Mouse (Mus musculus) limb, embryonic 10.5 days (tissue): ENCODE measurements around the gene Stat6. TPM values are rescaled to one million over a fixed set of nuclear protein-coding genes. Genes with fewer than 3 reads are reported as not detected.

Experiments
- DNase-seq: peaks from one replicate; pipeline ENCODE4 v3.0.0-alpha.2; 2017; ENCODE audit warnings: low spot score
- H3K27ac ChIP-seq: fragments of 300-500 bp; sonication (generic); 2 replicates; pipeline ENCODE4 v1.5.1; 2016; ENCODE audit warnings: mild to moderate bottlenecking
- H3K27me3 ChIP-seq: fragments of 300-500 bp; sonication (generic); 2 replicates; pipeline ENCODE4 v1.6.1; 2016; ENCODE audit warnings: low read depth, mild to moderate bottlenecking; ENCODE audit not compliant: poor library complexity, severe bottlenecking
- H3K36me3 ChIP-seq: fragments of 300-500 bp; sonication (generic); 2 replicates; pipeline ENCODE4 v1.6.1; 2016; ENCODE audit warnings: mild to moderate bottlenecking, moderate library complexity
- H3K4me1 ChIP-seq: fragments of 300-500 bp; sonication (generic); 2 replicates; pipeline ENCODE4 v1.6.1; 2016
- H3K4me3 ChIP-seq: fragments of 300-500 bp; sonication (generic); 2 replicates; pipeline ENCODE4 v1.5.1; 2016; ENCODE audit warnings: mild to moderate bottlenecking, moderate library complexity
- H3K9me3 ChIP-seq: fragments of 300-500 bp; sonication (generic); replicated peaks from 2 replicates; pipeline ENCODE4 v1.6.1; 2016; ENCODE audit warnings: mild to moderate bottlenecking
- WGBS: fragments of 180-500 bp; shearing (Covaris S2); methylation state at CpG from one replicate; pipeline ENCODE4 v1.1.7; 2016; 5-methylcytosine and 5-hydroxymethylcytosine counted together
- polyA plus RNA-seq: library from polyadenylated mRNA; unstranded; fragments of >200 nt; fragmentation: Nextera tagmentation; extraction: Ambion mirVana; gene quantifications from 2 replicates; pipeline ENCODE4 v1.2.1, GENCODE M21; 2016

The Stat6 gene
- polyA plus RNA-seq, 1 experiment from 2014 or later: 9.7 TPM

DNA sequence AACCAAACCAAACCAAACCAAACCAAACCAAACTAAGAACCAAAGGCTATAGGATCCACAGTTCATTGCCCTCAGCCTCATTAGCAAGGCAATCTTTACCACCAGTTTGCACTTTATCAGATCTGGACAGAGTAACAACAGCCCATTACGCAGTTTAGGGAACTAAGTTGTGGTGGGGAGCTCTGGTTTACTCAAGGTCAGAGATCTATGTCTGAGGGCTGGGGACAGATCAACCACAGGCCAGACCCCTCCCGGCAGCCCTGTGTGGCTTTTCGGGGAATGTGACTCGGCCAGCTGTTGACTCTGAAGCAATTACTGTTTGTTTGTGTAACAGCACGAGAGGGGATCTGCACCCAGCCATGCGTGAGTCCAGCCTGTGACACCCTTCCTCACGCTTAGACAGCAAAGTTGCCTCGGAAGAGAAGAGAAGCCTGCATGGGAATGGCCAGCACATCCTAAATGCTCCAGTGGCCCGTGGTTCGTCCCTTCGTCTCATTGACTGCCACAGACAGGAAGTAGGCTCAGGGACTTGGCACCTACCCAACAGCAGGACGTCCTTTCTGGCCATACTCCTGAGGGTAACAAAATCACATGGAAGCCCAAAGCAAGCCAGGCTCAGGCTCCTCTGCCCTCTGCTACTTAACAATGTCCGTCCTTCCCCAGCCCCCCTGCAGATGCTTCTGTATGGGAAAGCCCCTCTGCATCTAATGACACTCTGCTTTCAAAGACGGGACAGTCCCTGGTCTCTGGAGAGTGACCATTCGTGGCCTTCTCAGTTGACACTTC lies 38.1 kb upstream of the Stat6 start:
- Histone ChIP-seq H3K4me3 (no peak overlapping the region), H3K9me3 (no peaks in the 10 kb centered on the region), H3K36me3 (peaks cover 98% of the 10 kb centered on the region), H3K4me1 (peaks cover 57% of the 10 kb centered on the region), H3K27me3 (no peaks in the 10 kb centered on the region), H3K27ac (0 out of 2 replicates have a peak overlapping the region, but pooled peaks have one; percentile 16)
- 47% methylated on average over 15 of the region's 15 CpGs for WGBS
- no peak for DNase-seq

DNA sequence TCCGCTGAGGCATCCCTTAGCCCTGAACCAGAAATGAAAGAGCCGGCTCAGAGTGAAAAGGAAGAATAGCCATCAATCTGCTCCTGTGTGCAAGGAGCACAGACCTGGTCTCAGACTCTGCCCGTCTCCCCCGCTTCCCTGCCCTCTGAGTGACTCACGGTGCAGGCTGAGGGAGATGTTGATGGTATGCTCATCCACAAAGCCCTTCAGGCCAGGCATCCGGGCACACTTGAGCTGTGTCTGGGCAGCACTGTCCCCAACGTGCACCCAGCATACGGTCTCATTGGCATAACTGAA lies 37.6 kb upstream of the Stat6 start:
- H3K4me1 ChIP-seq: peaks cover 55% of the 10 kb centered on the region
- H3K9me3 ChIP-seq: no peaks in the 10 kb centered on the region
- no peaks in the 10 kb centered on the region for H3K27me3 ChIP-seq
- DNase-seq: no peak
- 0 out of 2 replicates have a peak overlapping the region, but pooled peaks have one; percentile 16 for H3K27ac ChIP-seq
- 78% methylated on average over 8 of the region's 8 CpGs for WGBS
- peaks cover 98% of the 10 kb centered on the region for H3K36me3 ChIP-seq
- H3K4me3 ChIP-seq: no peak overlapping the region

DNA sequence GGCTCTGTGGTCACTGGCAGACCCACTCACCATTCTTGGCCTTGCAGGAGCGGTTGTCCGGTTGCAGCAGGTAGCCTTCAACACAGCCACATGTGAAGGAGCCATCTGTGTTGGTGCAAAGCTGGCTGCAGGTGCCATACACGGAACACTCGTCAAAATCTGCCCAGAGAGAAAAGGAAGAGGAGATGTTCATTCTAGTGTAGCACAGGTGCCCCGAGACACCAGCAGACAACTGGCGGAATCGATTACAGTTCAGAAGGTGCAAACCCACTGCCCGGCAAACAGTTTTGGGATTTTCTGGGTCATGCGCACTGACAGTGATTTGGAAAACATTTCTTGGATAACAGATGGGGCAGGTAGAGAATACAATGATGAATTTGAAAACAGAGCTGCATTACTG lies 37.0 kb upstream of the Stat6 start:
- H3K4me3 ChIP-seq: no peak overlapping the region
- H3K27ac ChIP-seq: no peak overlapping the region
- 96% methylated on average over 9 of the region's 9 CpGs for WGBS
- H3K27me3 ChIP-seq: no peaks in the 10 kb centered on the region
- peaks cover 49% of the 10 kb centered on the region for H3K4me1 ChIP-seq
- H3K36me3 ChIP-seq: peaks cover 98% of the 10 kb centered on the region
- no peak for DNase-seq
- H3K9me3 ChIP-seq: no peaks in the 10 kb centered on the region

DNA sequence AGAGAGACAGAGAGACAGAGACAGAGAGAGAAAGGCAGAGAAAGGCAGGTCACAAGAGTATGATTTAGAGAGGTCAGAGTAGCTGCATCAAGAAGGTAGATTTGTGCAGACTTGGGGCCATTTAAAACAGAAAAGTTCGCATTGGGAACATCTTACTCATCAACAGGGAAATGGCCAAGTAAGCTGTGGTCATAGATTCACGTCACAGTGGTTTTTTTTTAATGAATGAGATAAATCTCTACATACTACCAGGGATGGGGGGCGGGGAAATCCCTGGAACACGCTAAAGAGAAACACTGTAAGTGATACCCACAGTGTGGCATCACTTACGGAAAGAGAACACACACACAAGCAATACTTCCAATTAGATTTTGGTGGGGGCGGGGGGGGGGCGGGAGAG lies 35.7 kb upstream of the Stat6 start:
- Histone ChIP-seq H3K4me1 (peaks cover 47% of the 10 kb centered on the region), H3K9me3 (no peaks in the 10 kb centered on the region), H3K36me3 (peaks cover 98% of the 10 kb centered on the region), H3K27me3 (no peaks in the 10 kb centered on the region), H3K4me3 (no peak overlapping the region), H3K27ac (no peak overlapping the region)
- WGBS: 88% methylated on average over 7 of the region's 7 CpGs
- DNase-seq: no peak

DNA sequence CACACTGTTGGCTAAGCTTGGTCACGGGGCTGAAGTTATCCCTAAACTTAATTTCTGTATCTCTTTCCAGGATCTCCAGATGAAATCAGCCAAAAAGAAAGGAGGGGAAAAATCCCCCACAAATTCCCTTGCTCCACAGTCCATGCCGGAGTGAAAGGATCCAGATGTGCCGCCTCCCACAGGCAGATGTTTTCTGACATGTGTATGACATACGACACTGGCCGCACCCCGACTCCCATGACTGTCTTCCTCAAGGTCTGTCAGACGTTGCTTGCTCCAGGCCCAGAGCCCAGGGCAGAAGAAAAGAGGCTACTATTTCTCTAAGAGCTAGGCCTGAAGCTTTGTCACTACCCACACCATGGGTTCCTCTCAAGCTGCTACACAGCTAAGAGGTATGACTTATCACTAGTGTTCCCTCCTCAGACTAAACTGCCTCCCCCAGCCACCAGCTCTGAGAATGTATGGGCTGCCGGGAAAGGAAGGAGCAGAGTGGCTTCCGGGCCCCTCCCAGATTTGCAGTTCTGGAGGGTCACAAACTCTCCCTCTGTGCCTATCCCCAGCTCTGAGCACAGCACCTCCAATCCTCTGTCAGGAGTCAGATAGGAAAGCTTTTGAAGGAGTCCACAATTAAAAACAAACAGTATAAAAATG lies 33.2 kb upstream of the Stat6 start:
- H3K27ac ChIP-seq: peak overlapping the region; percentile 16; the same call in 1 of the 2 replicates
- H3K4me3 ChIP-seq: no peak overlapping the region
- H3K4me1 ChIP-seq: peaks cover 53% of the 10 kb centered on the region
- no peaks in the 10 kb centered on the region for H3K9me3 ChIP-seq
- H3K36me3 ChIP-seq: peaks cover 91% of the 10 kb centered on the region
- H3K27me3 ChIP-seq: no peaks in the 10 kb centered on the region
- DNase-seq: no peak
- 73% methylated on average over 9 of the region's 9 CpGs for WGBS

DNA sequence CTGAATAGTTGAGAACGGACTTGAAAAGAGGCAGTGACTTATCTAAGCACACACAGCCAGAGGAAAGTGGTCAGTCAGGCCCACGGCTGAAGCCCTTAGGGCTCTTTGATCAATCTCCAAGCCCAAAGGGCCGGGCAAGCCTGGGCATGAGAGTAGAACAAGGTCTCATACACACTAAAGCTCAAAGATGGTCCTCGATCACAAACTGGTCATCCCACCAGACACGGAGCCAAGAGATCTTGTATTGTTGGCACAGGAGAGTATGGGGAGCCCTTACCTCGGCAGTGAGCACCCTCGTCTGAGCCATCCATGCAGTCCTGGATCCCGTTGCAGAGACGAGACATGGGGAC lies 32.7 kb upstream of the Stat6 start:
- no peak overlapping the region for H3K4me3 ChIP-seq
- no peaks in the 10 kb centered on the region for H3K27me3 ChIP-seq
- H3K9me3 ChIP-seq: no peaks in the 10 kb centered on the region
- peaks cover 86% of the 10 kb centered on the region for H3K36me3 ChIP-seq
- DNase-seq: no peak
- 88% methylated on average over 9 of the region's 9 CpGs for WGBS
- H3K27ac ChIP-seq: no peak overlapping the region
- H3K4me1 ChIP-seq: peaks cover 53% of the 10 kb centered on the region

DNA sequence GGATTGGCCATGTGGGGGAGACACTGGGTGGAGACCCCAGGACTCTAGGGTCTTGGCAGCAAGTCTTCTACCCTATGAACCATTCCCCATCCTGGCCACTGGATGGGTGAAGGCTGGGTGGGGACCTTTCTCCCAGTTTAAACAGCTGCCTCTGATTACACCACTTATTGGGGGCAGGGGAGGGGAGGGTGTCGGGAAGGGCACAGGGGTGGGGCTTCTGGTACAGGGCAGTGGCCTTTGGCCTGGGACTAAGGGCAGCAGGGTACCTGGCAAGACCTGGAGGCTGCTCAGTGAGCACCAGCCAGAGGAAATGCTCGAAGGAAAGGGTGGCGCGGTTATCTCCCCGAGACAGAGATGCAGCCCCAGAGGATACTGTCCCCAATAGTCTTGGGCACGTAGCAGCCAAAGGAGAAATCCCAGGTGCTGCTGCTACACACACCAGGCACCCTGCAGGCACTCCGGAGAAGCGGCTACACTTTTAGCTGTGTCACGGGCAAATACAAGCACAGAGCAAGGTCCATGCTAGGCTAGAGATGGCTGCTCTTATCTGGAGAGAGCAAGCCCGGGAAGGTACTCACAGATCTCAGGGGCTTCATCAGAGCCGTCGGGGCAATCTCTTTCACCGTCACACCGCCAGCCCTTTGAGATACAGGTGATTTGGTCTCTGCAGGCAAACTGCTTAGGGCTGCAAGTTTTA lies 30.6 kb upstream of the Stat6 start:
- no peak for DNase-seq
- Histone ChIP-seq H3K27me3 (no peaks in the 10 kb centered on the region), H3K9me3 (no peaks in the 10 kb centered on the region), H3K36me3 (peaks cover 68% of the 10 kb centered on the region), H3K4me1 (peaks cover 69% of the 10 kb centered on the region), H3K4me3 (no peak overlapping the region), H3K27ac (no peak overlapping the region; the same call in 1 of the 2 replicates)
- WGBS: 89% methylated on average over 14 of the region's 14 CpGs

DNA sequence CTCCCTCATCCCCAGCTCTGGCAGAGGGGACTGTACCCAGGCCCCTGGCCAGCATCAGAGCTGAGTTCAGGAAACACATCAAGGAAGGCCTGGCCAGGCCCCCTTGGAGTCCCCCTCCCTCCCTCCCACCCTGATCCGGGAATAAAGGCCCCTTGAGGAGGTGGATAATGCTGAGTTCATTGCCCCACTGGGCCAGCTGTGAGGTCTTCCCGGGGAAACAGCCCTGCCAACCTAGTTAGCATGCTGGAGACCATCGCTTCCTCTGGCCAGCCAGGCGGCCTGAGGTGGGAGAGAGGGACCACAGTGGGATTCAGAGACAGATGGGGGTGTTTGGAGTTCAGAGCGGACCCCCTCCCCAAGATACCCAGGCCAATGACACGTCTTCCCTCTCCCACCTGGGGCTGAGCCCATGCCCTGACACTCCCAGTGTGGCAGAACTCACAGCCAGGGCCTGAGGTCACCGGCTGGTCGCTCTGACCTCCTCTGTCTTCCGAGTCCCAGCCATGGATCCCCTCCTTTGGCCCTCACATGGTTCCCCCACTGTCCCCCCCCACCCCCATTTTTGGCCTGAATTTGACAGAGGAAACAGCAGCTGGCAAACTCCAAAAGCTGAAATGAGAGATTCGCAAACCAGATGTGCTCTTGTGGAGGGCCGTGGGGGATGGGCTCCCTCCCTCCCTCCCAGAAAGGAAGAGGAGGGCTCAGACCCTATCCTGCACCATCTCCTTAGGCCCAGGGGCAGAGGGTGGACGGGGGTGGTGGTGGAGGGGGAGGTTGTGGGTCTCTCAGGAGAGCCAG lies 28.4 kb upstream of the Stat6 start:
- Histone ChIP-seq H3K4me3 (peak overlapping the region; percentile 31), H3K36me3 (peaks cover 50% of the 10 kb centered on the region), H3K4me1 (peaks cover 79% of the 10 kb centered on the region), H3K27ac (peak overlapping the region; percentile 86), H3K9me3 (no peaks in the 10 kb centered on the region), H3K27me3 (no peaks in the 10 kb centered on the region)
- peak; percentile 64 for DNase-seq
- WGBS: 10% methylated on average over 12 of the region's 12 CpGs

DNA sequence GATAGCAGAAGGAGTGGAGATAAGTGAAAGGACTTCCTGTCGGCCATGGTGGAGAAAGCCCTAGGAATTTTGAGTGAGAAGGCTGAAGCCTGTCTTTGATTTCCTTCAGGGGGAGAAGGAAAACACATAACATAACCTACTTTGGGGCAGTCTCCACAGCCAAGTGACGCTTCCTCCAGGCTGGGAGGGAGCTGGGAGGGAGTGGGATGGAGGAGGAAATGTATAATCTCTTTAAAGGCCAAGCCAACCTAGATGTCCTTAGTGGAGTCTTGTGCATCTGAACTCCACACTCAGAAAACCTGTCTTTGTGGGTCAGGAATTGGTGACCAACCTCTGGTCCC lies 27.8 kb upstream of the Stat6 start:
- no peak for DNase-seq
- H3K4me1 ChIP-seq: peaks cover 80% of the 10 kb centered on the region
- WGBS: 12% methylated on average over 2 of the region's 2 CpGs
- peak overlapping the region; percentile 86 for H3K27ac ChIP-seq
- no peaks in the 10 kb centered on the region for H3K9me3 ChIP-seq
- H3K27me3 ChIP-seq: no peaks in the 10 kb centered on the region
- H3K36me3 ChIP-seq: peaks cover 45% of the 10 kb centered on the region
- H3K4me3 ChIP-seq: peak overlapping the region; percentile 31

DNA sequence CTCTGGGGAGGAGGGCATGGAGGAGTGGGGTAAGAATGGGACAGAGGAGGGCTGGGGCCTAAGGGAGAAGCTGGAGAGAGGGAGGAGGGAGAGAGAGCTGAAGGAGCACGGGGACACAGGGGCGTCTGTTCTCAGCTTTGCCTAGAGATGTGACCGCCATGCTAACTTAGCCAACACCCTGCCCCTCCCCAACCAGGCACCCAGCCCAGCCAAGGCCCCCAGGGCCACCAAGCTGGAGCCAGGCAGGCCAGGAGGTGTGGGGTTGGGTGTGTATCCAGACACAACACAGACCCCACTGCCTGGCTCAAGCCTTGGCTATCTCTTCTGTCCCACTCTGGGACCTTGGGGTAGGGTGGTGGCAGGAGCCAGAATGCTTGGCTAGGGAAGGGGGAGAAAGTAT lies 27.2 kb upstream of the Stat6 start:
- H3K27me3 ChIP-seq: no peaks in the 10 kb centered on the region
- no peaks in the 10 kb centered on the region for H3K9me3 ChIP-seq
- peaks cover 39% of the 10 kb centered on the region for H3K36me3 ChIP-seq
- 76% methylated on average over 3 of the region's 3 CpGs for WGBS
- H3K27ac ChIP-seq: peak overlapping the region; percentile 86
- DNase-seq: no peak
- H3K4me3 ChIP-seq: peak overlapping the region; percentile 31
- peaks cover 86% of the 10 kb centered on the region for H3K4me1 ChIP-seq

DNA sequence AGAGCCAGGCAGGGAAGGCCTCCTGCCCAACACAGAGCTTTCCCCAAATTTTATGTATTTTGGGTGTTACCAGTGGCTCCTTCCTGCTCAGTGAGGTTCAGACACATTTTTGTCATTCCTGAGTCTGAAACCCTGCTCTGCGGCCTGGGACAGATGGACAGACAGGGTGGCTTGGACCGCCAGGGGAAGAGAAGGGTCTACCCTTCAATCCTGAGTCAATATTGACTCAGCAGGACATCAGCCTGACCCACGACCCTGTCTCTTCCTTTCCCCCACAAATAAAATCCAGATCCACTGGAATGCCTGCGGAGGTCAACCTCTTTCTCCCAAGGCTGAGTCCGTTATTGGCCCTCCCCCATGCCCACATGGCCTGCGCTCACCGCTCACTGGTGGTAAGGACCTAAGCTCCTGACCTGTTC lies 26.5 kb upstream of the Stat6 start:
- 8% methylated on average over 7 of the region's 7 CpGs for WGBS
- no peaks in the 10 kb centered on the region for H3K27me3 ChIP-seq
- H3K4me3 ChIP-seq: peak overlapping the region; percentile 31
- H3K36me3 ChIP-seq: peaks cover 32% of the 10 kb centered on the region
- H3K27ac ChIP-seq: peak overlapping the region; percentile 86
- no peak for DNase-seq
- peaks cover 91% of the 10 kb centered on the region for H3K4me1 ChIP-seq
- H3K9me3 ChIP-seq: no peaks in the 10 kb centered on the region

DNA sequence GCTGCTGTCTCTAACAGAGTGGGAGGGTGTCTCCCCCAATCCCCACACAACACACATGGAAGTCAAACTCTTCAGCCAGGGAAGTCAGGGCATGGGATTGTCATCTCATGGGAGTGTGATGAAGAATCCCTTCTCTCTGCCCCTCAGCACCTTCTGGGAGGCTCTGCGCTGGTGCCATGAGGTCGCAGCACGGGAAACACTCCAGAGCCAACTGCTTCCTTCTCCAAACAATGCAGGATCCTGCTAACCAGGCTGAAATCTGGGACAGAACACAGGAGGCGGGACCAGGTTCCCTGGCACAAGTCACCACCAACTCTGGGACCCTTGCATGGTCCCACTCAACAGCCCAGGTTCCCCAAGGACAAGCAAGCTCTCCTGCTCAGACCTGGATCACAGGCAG lies 25.5 kb upstream of the Stat6 start:
- no peaks in the 10 kb centered on the region for H3K9me3 ChIP-seq
- peaks cover 22% of the 10 kb centered on the region for H3K36me3 ChIP-seq
- H3K27me3 ChIP-seq: no peaks in the 10 kb centered on the region
- H3K4me3 ChIP-seq: peak overlapping the region; percentile 13; the same call in 1 of the 2 replicates
- H3K27ac ChIP-seq: peak overlapping the region; percentile 86
- 68% methylated on average over 4 of the region's 4 CpGs for WGBS
- H3K4me1 ChIP-seq: peaks cover 97% of the 10 kb centered on the region
- DNase-seq: no peak
